Mouse (Mus musculus): ENCODE measurements at regions not wholly inside any gene's neighbourhood (a gene's known extent, or its start where the extent isn't known, plus 50 kb on each side); places are given as distances from the start of the nearest gene placed in this dataset.

- 78% methylated on average over 5 of the region's 5 CpGs for WGBS
- H3K9me3 ChIP-seq (ENCODE audit: control insufficient read depth, low read length), result no peaks in the 10 kb centered on the region
- no peaks in the 10 kb centered on the region for H3K4me1 ChIP-seq (replicated peaks; ENCODE audit: control insufficient read depth, insufficient read depth, low read length)
Observed at GRCm38 (mm10) chr19:14096187-14096586, 182.9 kb downstream of the Olfr1505 start.

GRCm38 (mm10) chr19:14109091-14109490, 195.8 kb downstream of the Olfr1505 start:
- H3K27ac ChIP-seq (ENCODE audit: low read length), result no peak overlapping the region
- H3K4me1 ChIP-seq (replicated peaks; ENCODE audit: control insufficient read depth, insufficient read depth, low read length), result no peaks in the 10 kb centered on the region
- H3K9ac ChIP-seq (ENCODE audit: low read length), result no peak overlapping the region
- H3K27me3 ChIP-seq (ENCODE audit: control insufficient read depth, insufficient read depth, low read depth, low read length), result no peaks in the 10 kb centered on the region
- no peak overlapping the region for H3K4me2 ChIP-seq (ENCODE audit: low read depth, low read length)
- no peaks in the 10 kb centered on the region for H3K9me3 ChIP-seq (ENCODE audit: control insufficient read depth, low read length)
- no peak for ATAC-seq (ENCODE audit: low read depth)
- no peak overlapping the region for H3K4me3 ChIP-seq (ENCODE audit: low read length)
- H3K36me3 ChIP-seq (ENCODE audit: control insufficient read depth, insufficient read depth, low read length), result no peaks in the 10 kb centered on the region
- 48% methylated on average over 4 of the region's 4 CpGs for WGBS

More at GRCm38 (mm10) chr19:14096187-14096586, 182.9 kb downstream of the Olfr1505 start:
- no peak for ATAC-seq (ENCODE audit: low read depth)
- Histone ChIP-seq H3K4me2 (ENCODE audit: low read depth, low read length) (no peak overlapping the region), H3K9ac (ENCODE audit: low read length) (no peak overlapping the region), H3K36me3 (ENCODE audit: control insufficient read depth, insufficient read depth, low read length) (no peaks in the 10 kb centered on the region), H3K27ac (ENCODE audit: low read length) (no peak overlapping the region), H3K27me3 (ENCODE audit: control insufficient read depth, insufficient read depth, low read depth, low read length) (no peaks in the 10 kb centered on the region), H3K4me3 (ENCODE audit: low read length) (no peak overlapping the region)

- no peak overlapping the region for H3K4me3 ChIP-seq (ENCODE audit: low read length)
- no peak for ATAC-seq (ENCODE audit: low read depth)
- H3K9ac ChIP-seq (ENCODE audit: low read length), result no peak overlapping the region
- H3K27me3 ChIP-seq (ENCODE audit: control insufficient read depth, insufficient read depth, low read depth, low read length), result 0 out of 2 replicates have a peak, but pooled peaks cover 2% of the 10 kb centered on the region
- no peaks in the 10 kb centered on the region for H3K9me3 ChIP-seq (ENCODE audit: control insufficient read depth, low read length)
- no peak overlapping the region; the same call in 1 of the 2 replicates for H3K4me2 ChIP-seq (ENCODE audit: low read depth, low read length)
- H3K4me1 ChIP-seq (replicated peaks; ENCODE audit: control insufficient read depth, insufficient read depth, low read length), result no peaks in the 10 kb centered on the region
- no peaks in the 10 kb centered on the region for H3K36me3 ChIP-seq (ENCODE audit: control insufficient read depth, insufficient read depth, low read length)
- WGBS, result 20% methylated on average over 8 of the region's 8 CpGs
- no peak overlapping the region for H3K27ac ChIP-seq (ENCODE audit: low read length)
Observed at GRCm38 (mm10) chr19:14123348-14124113, 210.2 kb downstream of the Olfr1505 start.

GRCm38 (mm10) chr19:14124250-14124827, 211.0 kb downstream of the Olfr1505 start:
- Histone ChIP-seq H3K9me3 (ENCODE audit: control insufficient read depth, low read length) (no peaks in the 10 kb centered on the region), H3K4me1 (replicated peaks; ENCODE audit: control insufficient read depth, insufficient read depth, low read length) (no peaks in the 10 kb centered on the region), H3K4me3 (ENCODE audit: low read length) (no peak overlapping the region), H3K27me3 (ENCODE audit: control insufficient read depth, insufficient read depth, low read depth, low read length) (0 out of 2 replicates have a peak, but pooled peaks cover 2% of the 10 kb centered on the region), H3K36me3 (ENCODE audit: control insufficient read depth, insufficient read depth, low read length) (no peaks in the 10 kb centered on the region), H3K9ac (ENCODE audit: low read length) (no peak overlapping the region), H3K4me2 (ENCODE audit: low read depth, low read length) (no peak overlapping the region), H3K27ac (ENCODE audit: low read length) (no peak overlapping the region)
- ATAC-seq (ENCODE audit: low read depth), result no peak
- 31% methylated on average over 5 of the region's 5 CpGs for WGBS

- Histone ChIP-seq H3K9me3 (ENCODE audit: control insufficient read depth, low read length) (no peaks in the 10 kb centered on the region), H3K27ac (ENCODE audit: low read length) (no peak overlapping the region), H3K4me2 (ENCODE audit: low read depth, low read length) (no peak overlapping the region), H3K9ac (ENCODE audit: low read length) (no peak overlapping the region), H3K27me3 (ENCODE audit: control insufficient read depth, insufficient read depth, low read depth, low read length) (0 out of 2 replicates have a peak, but pooled peaks cover 2% of the 10 kb centered on the region), H3K4me3 (ENCODE audit: low read length) (no peak overlapping the region), H3K4me1 (replicated peaks; ENCODE audit: control insufficient read depth, insufficient read depth, low read length) (no peaks in the 10 kb centered on the region), H3K36me3 (ENCODE audit: control insufficient read depth, insufficient read depth, low read length) (no peaks in the 10 kb centered on the region)
- 45% methylated on average over 5 of the region's 5 CpGs for WGBS
- no peak for ATAC-seq (ENCODE audit: low read depth)
Observed at GRCm38 (mm10) chr19:14124986-14125385, 211.7 kb downstream of the Olfr1505 start.

GRCm38 (mm10) chr19:14128397-14129209, 215.3 kb downstream of the Olfr1505 start:
- no peak overlapping the region for H3K27ac ChIP-seq (ENCODE audit: low read length)
- 55% methylated on average over 8 of the region's 8 CpGs for WGBS
- no peak overlapping the region for H3K9ac ChIP-seq (ENCODE audit: low read length)
- H3K36me3 ChIP-seq (ENCODE audit: control insufficient read depth, insufficient read depth, low read length), result no peaks in the 10 kb centered on the region
- no peak overlapping the region for H3K4me3 ChIP-seq (ENCODE audit: low read length)
- no peaks in the 10 kb centered on the region for H3K4me1 ChIP-seq (replicated peaks; ENCODE audit: control insufficient read depth, insufficient read depth, low read length)
- no peak overlapping the region for H3K4me2 ChIP-seq (ENCODE audit: low read depth, low read length)
- no peaks in the 10 kb centered on the region for H3K9me3 ChIP-seq (ENCODE audit: control insufficient read depth, low read length)
- no peaks in the 10 kb centered on the region for H3K27me3 ChIP-seq (ENCODE audit: control insufficient read depth, insufficient read depth, low read depth, low read length)
- ATAC-seq (ENCODE audit: low read depth), result no peak

GRCm38 (mm10) chr19:14161217-14161616, 247.9 kb downstream of the Olfr1505 start:
- WGBS, result 20% methylated on average over 3 of the region's 3 CpGs
- Histone ChIP-seq H3K9me3 (ENCODE audit: control insufficient read depth, low read length) (no peaks in the 10 kb centered on the region), H3K4me2 (ENCODE audit: low read depth, low read length) (0 out of 2 replicates have a peak overlapping the region, but pooled peaks have one; percentile 11), H3K4me3 (ENCODE audit: low read length) (no peak overlapping the region), H3K27ac (ENCODE audit: low read length) (peak overlapping the region; percentile 35; the same call in 1 of the 2 replicates), H3K4me1 (replicated peaks; ENCODE audit: control insufficient read depth, insufficient read depth, low read length) (peaks cover 7% of the 10 kb centered on the region; the same call in 1 of the 2 replicates), H3K27me3 (ENCODE audit: control insufficient read depth, insufficient read depth, low read depth, low read length) (no peaks in the 10 kb centered on the region), H3K9ac (ENCODE audit: low read length) (no peak overlapping the region), H3K36me3 (ENCODE audit: control insufficient read depth, insufficient read depth, low read length) (no peaks in the 10 kb centered on the region)
- ATAC-seq (ENCODE audit: low read depth), result peak; percentile 94

- Histone ChIP-seq H3K9me3 (ENCODE audit: control insufficient read depth, low read length) (no peaks in the 10 kb centered on the region), H3K4me3 (ENCODE audit: low read length) (no peak overlapping the region), H3K27me3 (ENCODE audit: control insufficient read depth, insufficient read depth, low read depth, low read length) (no peaks in the 10 kb centered on the region), H3K4me2 (ENCODE audit: low read depth, low read length) (no peak overlapping the region), H3K36me3 (ENCODE audit: control insufficient read depth, insufficient read depth, low read length) (no peaks in the 10 kb centered on the region), H3K4me1 (replicated peaks; ENCODE audit: control insufficient read depth, insufficient read depth, low read length) (peaks cover 7% of the 10 kb centered on the region; the same call in 1 of the 2 replicates), H3K27ac (ENCODE audit: low read length) (no peak overlapping the region), H3K9ac (ENCODE audit: low read length) (no peak overlapping the region)
- WGBS, result 36% methylated on average over 4 of the region's 4 CpGs
- ATAC-seq (ENCODE audit: low read depth), result no peak
Observed at GRCm38 (mm10) chr19:14162773-14163172, 249.4 kb downstream of the Olfr1505 start.

GRCm38 (mm10) chr19:14165775-14166174, 252.4 kb downstream of the Olfr1505 start:
- Histone ChIP-seq H3K27ac (ENCODE audit: low read length) (no peak overlapping the region), H3K9me3 (ENCODE audit: control insufficient read depth, low read length) (no peaks in the 10 kb centered on the region), H3K36me3 (ENCODE audit: control insufficient read depth, insufficient read depth, low read length) (no peaks in the 10 kb centered on the region), H3K4me3 (ENCODE audit: low read length) (no peak overlapping the region), H3K4me1 (replicated peaks; ENCODE audit: control insufficient read depth, insufficient read depth, low read length) (peaks cover 7% of the 10 kb centered on the region; the same call in 1 of the 2 replicates), H3K4me2 (ENCODE audit: low read depth, low read length) (no peak overlapping the region), H3K27me3 (ENCODE audit: control insufficient read depth, insufficient read depth, low read depth, low read length) (no peaks in the 10 kb centered on the region), H3K9ac (ENCODE audit: low read length) (no peak overlapping the region)
- WGBS, result 86% methylated on average over 2 of the region's 2 CpGs
- ATAC-seq (ENCODE audit: low read depth), result no peak
